Mouse (Mus musculus) adrenal gland, postnatal 10 days (tissue): ENCODE measurements at regions not wholly inside any gene's neighbourhood (a gene's known extent, or its start where the extent isn't known, plus 50 kb on each side); places are given as distances from the start of the nearest gene placed in this dataset.

Experiments used
- DNase-seq: peaks from one replicate; pipeline ENCODE4 v3.0.0; 2021; ENCODE audit warnings: mixed read lengths

GRCm38 (mm10) chr3:78901838-78902484 is 384.4 kb downstream of the Rapgef2 start:
- peak; percentile 45 for DNase-seq

GRCm38 (mm10) chr3:78901016-78901837 is 385.1 kb downstream of the Rapgef2 start:
- no peak for DNase-seq

GRCm38 (mm10) chr3:78899446-78900230 is 386.7 kb downstream of the Rapgef2 start:
- DNase-seq: no peak

GRCm38 (mm10) chr3:78889326-78889725 is 397.0 kb downstream of the Rapgef2 start:
- no peak for DNase-seq

GRCm38 (mm10) chr3:78884715-78885114 is 401.6 kb downstream of the Rapgef2 start:
- DNase-seq: no peak

GRCm38 (mm10) chr3:78884029-78884428 is 402.3 kb downstream of the Rapgef2 start:
- DNase-seq: no peak

GRCm38 (mm10) chr3:78880072-78880471 is 406.2 kb downstream of the Rapgef2 start:
- DNase-seq: no peak

- no peak for DNase-seq
Observed at GRCm38 (mm10) chr3:78877323-78877722, 409.0 kb downstream of the Rapgef2 start.

- DNase-seq: no peak
Observed at GRCm38 (mm10) chr3:78866896-78867295, 419.4 kb downstream of the Rapgef2 start.

- DNase-seq: no peak
Observed at GRCm38 (mm10) chr3:78866083-78866726, 420.1 kb downstream of the Rapgef2 start.

GRCm38 (mm10) chr3:78863005-78863404 is 423.3 kb downstream of the Rapgef2 start:
- DNase-seq: no peak

- no peak for DNase-seq
Observed at GRCm38 (mm10) chr3:78846617-78847318, 439.5 kb downstream of the Rapgef2 start.

- DNase-seq: no peak
Observed at GRCm38 (mm10) chr3:78841173-78841572, 445.1 kb downstream of the Rapgef2 start.

- DNase-seq: no peak
Observed at GRCm38 (mm10) chr3:78836824-78837223, 449.5 kb downstream of the Rapgef2 start.

GRCm38 (mm10) chr3:78825505-78825904 is 460.8 kb downstream of the Rapgef2 start:
- DNase-seq: peak; percentile 62

GRCm38 (mm10) chr3:78812425-78812824 is 473.9 kb downstream of the Rapgef2 start:
- no peak for DNase-seq

GRCm38 (mm10) chr3:78810431-78811152 is 475.7 kb downstream of the Rapgef2 start:
- DNase-seq: no peak

- DNase-seq: peak; percentile 36
Observed at GRCm38 (mm10) chr3:78803176-78803575, 483.1 kb downstream of the Rapgef2 start.

- DNase-seq: no peak
Observed at GRCm38 (mm10) chr3:78795951-78796455, 490.3 kb downstream of the Rapgef2 start.

GRCm38 (mm10) chr3:78792440-78793057 is 493.8 kb downstream of the Rapgef2 start:
- DNase-seq: no peak
